Mouse (Mus musculus) testis, postnatal 14 days (tissue): ENCODE data around the gene Gm853.

Experiments
- DNase-seq: peaks from one replicate; pipeline ENCODE4 v3.0.0; 2021; ENCODE audit warnings: low spot score

Gm853 gene

DNA sequence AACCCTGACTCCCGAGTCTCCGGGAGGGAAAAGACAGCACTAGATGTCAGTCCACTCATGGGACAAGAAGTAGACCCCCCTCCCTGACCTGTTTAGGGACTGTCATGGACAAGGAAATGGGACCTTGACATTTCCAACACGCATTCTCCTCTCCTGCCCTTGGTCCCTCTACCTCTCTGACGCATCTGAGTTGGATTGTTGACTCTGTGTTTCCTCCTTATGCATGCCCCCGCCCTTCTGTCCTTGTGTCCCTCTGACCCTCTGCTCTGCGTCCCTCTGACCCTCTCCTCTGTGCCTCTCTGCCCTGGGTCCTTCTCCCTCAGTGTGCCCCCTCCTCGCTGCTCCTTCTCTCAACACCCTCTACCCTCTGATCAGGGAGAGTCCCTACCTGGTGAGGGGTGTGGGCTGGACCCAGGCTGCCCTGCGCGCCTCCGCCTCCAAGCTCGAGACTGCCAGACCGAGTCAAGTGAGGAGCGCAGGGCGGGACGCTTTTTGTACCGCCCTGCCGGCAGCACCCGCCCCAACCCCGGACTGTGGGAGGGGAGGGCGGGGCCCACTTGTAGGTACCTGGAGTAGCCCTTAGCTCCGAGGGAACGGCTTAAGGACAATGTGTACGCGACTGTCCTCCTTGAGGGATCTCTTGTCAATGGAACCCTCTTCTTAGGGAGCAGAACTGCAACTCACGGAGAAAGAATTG lies 47.7 kb downstream of the Gm853 start:
- DNase-seq, result peak; percentile 38

DNA sequence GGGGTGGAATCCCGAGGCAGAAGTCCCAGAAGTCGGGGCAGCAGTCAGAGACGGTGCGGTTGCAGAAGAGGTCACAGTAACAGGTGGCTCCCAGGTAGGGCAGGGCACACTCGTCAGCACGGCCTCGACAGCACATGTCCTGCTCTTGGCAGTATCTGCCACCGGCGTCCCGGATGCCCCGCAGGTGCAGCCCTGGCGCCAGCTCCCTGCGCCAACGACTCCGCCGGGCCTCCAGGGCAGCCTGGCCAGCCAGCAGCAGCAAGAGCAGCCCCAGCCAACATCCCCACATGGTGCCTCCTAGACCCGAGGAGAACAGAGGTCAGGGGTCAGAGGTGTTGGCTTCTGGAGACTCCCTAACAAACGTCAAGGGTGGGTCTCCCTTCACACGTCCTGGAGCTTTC lies 48.3 kb downstream of the Gm853 start:
- no peak for DNase-seq

DNA sequence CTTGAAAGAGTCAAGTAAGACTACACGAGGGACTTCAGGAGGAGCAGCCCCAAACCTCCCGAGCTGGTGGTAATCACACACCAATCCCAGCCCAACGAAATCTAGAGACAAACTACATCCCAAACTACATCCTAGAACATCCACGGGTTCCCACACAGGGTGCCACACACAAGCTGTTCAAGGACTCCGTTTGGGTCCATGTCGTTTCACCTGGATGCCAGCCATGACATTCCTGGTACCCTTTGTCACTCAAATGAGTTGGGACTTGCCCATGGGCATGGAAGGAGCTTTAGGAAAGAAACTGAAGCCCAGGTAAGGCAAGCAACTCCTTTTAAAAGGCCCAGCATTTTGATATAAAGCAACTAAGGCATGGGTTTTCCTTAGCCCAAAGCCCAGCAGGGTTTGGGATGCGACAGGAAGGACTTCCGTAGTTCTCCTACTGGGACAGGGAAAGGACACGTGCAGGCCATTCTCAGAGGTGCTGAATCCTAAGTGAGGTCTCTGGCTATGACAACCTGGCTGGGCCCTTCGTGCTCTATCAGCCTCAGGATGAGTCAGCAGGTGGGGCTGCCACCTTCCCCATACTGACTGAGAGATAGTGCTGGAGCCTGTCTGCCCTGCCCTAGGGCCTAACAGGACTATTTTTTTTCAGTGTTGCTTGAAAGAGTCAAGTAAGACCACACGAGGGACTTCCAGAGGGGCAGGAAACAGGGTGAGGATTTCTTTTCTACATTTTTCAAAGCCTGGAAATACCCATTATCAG lies 49.0 kb downstream of the Gm853 start:
- no peak for DNase-seq

DNA sequence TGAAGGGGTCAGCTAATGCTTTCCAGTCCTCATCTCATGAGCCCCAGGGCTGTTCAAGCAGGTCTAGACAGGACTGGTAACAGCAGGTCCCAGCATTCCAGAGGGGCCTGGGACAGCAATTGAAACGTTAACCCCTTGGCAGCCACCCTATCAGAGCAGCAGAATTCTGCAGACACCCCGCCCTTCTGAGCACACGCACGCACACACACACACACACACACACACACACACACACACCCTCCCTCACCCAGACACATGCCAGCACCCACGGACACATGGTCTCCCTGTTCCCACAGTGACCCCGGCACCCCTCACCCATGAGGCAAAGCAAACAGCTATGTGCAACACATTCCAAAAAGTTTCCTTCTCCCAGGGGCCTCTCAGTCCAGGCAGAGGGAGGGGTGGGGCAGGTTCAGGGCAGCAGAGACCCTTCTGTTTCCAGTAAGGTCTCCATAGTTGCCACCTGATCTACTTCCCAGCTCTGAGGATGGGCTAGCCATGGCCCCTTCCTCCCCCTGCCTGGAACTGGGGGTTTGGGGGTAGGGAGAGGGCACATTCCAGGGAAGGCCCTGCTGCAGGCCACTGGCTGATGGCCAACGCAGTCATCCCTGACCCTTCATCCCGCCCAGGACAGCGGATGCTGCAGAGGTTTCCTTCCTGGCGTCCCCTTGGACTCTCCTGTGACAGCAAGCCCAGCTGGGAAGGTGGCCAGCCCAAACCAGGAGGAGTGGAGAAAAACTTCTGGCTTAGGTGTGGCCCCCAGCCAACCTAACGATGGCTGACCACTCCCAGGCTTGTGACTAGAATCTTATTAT lies 50.0 kb downstream of the Gm853 start:
- DNase-seq, result peak; percentile 56

DNA sequence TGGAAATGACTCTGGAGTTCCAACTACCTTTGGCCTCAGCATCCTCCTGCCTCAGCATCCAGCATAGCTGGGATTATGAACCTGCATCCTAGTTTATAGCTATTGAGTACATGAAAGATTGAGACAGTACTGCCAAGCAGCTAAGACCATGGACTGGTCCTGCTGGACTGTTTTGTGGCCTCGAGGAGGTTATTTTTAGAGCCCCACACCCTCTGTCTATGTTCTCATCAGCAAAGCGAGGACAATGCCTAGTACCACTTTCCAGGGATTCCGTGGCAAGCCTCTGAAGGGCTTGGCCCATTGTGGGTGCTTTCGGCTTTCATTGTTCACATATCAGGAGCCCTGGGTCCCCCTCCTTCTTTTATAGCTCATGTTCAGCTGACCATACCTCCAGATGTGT lies 51.8 kb downstream of the Gm853 start:
- DNase-seq, result no peak

DNA sequence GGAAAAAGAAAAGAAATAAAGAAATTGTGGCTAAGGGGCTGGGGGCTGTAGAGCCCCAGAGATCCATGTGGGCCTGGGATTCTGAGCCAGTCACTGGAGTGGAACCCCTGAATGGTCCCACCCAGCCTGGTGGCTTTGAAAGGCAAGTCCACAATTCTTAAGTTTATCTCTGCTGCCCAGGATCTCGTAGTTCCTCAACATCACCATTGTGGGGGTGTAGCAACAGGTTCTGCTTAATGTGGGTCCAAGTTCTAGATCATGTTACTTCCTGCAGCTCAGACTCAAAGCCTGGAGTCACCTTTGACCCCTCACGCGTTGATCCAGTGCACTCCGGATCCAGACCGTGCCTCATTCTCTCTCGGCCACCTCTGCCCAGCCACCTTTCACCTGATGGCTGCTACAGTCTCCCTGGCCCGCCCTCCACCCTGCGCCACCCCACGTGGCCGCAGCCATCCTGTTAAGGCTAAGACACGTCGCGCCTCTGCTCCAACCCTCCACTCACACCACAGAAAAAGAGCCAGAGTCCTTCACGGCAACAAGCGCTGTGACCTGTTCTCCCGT lies 52.7 kb downstream of the Gm853 start:
- DNase-seq, result no peak

DNA sequence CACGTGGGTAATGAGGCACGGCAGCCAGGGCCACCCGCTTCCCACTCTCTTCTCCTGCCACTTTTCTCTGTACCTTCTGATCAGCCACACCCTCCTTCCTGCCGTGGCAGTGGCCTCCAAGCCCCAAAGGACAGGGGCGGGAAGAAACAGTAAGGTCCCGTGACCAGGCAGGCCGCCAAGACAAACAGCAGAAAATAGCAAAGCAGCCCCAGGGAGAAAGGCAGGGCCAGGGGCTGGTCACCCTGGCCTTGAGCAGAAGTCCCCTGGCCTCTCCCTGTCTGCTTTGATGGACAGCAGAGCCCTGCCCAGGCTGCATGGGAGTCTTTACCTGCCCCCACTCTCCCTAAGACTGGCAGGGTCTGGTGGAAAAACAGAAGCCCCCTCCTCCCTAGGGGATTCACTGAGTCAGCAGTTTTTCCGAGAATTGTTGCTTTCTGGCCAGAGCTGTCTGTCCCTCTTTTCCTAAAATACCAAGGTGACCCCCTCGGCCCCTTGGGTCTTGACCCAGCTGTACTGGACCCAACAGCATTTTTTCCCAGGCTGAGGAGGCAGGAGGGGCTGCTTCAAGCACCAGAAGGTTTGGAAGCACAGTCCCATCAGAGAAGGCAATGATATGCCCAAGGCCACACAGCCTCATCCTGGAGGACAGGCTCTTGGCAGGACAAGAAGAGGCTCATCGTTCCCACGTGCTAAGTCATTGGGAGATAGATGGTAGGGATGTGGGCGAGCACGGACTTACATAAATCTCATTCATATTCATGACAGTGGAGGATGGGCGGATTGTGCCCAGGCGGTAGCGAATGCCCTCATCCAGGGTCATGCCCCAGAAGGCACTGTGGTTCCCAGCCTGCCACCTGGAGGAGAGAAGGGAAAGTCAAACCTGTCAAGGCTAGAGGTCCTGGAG lies 53.7 kb downstream of the Gm853 start:
- DNase-seq, result peak; percentile 78

DNA sequence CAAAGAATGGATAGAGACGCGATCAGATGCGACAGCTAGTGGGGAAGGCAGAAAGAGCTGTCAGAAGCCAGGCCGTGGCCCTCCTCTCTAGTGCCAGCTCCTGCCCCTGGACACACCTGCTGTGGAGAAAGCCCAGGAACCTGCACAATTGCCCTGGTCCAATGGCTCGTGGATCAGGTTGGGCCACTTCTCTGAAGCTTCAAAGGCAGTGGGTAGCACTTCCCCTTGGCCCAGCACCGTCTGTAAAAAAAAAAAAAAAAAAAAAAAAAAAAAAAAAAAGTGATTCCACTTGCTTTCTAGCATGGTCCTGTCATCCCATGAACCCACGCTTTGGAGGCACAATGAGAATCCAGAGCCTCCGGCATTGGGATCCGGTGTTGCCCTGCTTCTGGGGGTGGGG lies 54.4 kb downstream of the Gm853 start:
- DNase-seq, result no peak

DNA sequence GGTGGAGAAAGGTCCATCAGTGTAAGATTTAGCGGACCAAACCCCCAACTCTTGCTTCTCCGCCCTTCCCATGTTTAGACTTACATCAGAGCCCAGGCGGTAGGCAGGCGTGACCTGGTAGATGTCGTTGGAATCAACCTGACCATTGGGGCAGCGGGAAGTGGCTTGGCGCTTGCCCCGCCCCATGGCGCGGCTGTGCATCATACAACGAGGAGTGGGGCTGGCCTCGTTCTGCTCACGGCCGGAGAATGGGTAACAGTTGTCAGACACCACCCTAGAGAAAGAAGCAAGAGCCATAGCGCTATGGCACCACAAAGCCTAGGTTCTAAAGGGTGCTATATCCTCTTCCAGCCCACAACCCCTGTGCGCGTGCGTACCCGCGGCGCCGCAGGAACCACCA lies 54.9 kb downstream of the Gm853 start:
- DNase-seq, result no peak

DNA sequence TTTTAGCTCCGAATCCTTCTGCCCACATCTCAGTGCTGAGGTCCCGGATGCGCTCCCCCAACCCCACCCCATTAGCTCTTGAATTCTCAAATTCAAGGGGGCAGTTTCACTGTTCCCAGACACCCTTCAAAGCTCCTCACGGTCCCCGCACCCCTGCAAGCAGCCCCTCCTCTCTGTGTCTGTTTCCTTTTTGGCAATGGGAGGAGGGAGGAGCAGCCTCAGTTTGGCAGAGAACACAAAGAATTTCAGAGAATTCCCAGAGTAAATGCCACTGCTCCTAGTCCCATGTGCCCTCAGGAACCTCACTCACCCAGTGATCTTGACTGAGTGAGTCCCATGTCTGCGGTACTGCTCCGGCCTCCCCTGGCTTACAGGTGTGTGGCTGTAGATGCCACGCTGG lies 55.6 kb downstream of the Gm853 start:
- no peak for DNase-seq

DNA sequence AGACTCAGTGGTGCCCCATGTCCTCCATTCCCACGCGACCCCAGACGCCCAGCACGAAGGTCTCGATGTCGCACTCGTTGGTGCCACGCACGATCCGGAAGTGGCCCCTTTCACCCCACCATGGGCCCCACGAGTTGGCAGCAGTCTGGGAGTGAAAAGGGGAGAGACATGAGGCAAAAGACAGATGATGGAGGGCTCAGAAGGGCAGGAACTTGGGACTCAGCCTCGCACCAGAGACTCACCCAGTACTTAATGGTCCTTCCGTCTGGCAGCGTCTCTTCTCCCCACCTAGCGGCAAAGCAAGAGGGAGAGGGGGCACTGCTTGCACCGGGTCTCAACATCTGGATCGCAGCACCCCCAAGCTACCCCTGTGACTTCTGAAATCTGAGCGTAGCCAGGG lies 56.1 kb downstream of the Gm853 start:
- no peak for DNase-seq

DNA sequence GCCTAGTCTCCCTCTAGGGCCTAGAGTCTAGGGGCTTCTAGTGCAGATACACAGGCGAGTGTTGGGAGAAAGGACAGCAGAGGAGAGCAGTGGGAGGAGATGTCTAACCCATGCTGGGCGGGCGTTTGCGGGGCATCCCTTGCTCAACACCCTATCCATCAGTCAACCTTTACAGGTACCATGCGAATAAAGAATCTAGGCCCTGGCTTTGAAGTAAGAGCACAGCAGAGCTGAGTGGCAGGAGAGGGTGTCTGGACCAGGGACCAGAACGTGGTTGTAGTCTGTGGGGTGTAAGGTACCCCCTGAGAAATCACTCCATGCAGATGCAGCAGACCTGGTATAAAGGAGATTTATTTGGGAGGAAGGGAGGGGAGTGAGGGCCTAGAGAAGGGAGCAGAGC lies 58.1 kb downstream of the Gm853 start:
- no peak for DNase-seq

DNA sequence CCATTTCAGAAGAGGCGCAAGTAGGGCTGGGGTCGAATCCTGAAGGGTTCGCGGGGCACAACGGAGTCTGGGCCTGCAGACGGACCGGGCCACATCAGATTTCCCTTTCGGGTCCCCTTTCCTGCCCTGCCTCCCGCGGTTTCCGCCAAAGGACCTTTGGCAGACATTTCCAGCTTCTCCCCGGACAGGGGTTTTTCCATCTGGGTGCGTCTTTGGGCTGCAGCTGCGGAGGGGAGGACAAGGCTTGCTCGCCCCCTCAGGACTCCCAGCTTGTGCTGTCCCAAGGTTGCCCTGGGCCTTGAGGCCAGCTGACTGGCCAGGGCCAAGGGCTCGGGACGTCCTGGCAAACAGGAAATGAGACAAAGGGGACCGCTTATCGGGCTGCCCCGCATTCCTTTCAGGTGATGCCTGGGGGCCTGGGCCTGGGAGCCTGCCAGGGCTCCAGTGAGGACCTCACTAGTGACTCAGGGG lies 58.8 kb downstream of the Gm853 start:
- DNase-seq, result no peak

DNA sequence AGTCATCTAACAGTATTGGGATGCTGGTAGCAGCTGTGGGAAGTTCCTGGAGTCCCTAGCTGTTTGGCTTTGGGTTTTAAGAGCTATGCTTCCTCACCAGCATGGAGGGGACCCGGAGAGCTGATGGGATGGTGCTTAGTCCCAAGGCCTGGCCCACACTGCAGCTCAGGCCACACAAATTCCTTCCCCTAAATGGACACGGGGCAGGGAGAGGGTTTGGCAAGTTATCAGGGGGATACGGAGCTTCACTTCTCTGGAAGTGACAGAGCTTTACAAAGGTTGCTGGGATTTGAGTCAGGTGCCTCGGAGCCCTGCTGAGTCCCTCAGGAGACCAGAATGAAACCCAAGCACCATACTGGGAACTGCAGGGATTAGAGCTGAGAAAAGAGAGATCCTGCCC lies 60.9 kb downstream of the Gm853 start:
- DNase-seq, result no peak
